Mouse (Mus musculus) cerebellum, adult (tissue): ENCODE measurements at regions not wholly inside any gene's neighbourhood (a gene's known extent, or its start where the extent isn't known, plus 50 kb on each side); places are given as distances from the start of the nearest gene placed in this dataset.

Experiments used
- ATAC-seq: cut with Nextera tagmentation; 2 replicates; pipeline ENCODE4 v1.9.2; 2017; ENCODE audit warnings: mild to moderate bottlenecking, moderate library complexity, mixed read lengths; ENCODE audit not compliant: insufficient number of reproducible peaks, low FRiP score, low TSS enrichment

DNA sequence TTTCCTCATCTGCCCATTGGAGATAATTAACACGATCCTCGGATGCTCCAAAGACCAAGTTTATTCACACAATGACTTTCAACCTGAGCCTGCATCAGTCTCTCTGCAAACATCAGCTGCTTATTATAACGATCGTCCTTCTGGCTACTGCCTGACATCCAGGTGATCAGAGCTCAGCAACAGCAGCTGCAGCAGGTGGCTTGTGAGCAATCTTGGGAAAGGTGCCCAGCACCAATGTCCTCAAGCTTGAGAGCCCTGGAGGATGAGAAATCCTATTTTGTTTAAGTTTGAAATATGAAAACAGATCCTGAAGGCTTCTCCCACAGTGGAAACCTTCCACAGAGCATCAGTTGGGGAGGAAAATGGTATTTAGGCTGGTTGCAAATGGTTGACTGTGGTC is 242.8 kb downstream of the Prdm2 start:
- ATAC-seq, result no peak

DNA sequence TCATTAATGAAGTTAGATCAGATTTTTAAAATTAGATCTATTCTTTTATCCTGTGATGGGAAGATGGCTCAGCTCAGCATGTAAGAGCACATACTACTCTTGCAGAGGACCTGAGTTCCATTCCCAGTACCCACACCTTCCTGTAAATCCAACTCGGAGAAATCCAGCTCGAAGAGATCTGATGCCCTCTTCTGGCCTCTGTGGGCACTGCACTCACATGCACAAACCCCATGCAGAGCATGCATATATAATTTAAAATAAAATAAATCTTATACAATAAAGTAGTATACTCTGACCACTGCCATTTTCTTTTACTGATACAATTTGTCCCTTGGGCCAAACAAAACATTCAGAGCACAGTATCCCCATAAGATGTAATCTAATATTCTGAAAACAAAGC is 245.2 kb downstream of the Prdm2 start:
- no peak for ATAC-seq

DNA sequence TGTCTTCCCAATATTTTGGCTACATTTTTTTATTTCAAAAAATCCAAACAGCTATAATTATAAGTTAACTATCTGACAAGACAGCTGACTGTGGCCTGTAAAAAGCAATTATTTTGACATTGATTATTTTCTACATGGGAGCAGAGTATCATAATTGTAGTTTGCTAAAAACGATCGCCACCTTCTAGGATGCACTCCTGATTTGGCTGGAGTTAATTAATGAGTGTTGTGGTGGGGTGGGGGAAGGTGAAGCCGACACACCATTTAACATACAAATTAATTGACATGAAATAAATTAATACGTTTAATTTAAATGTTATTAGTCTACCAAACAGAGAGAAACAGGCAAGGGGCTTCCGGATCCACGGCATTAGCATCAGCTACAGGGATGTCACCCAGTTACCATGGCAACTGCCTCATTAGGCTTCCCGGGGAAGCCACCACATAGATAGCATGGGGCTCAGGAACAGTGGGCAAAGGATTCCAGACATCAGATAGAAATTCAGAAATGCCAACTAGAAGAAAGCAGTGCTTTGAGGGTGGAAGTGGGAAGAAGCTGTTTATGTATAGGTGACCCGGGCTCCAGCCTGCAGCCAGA is 255.9 kb downstream of the Prdm2 start:
- ATAC-seq, result no peak

DNA sequence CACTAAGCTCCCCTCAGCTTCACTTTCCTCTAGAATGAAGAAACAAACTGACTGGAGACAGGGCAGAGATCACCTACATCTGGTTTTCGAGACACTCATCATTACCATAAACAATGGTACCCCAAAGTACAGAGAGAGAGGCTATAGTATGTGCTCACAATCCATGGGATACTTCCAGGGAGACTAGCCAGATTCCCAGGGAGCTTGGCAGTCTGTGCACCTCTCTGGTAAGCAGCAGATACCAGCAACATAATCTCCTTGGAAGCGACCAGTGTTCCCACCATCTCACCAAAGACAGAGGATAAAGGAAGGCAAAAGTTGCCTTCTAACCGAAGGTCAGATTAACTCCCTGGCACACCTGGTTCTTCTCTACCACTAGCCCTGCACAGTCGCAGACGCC is 256.4 kb downstream of the Prdm2 start:
- ATAC-seq, result no peak

DNA sequence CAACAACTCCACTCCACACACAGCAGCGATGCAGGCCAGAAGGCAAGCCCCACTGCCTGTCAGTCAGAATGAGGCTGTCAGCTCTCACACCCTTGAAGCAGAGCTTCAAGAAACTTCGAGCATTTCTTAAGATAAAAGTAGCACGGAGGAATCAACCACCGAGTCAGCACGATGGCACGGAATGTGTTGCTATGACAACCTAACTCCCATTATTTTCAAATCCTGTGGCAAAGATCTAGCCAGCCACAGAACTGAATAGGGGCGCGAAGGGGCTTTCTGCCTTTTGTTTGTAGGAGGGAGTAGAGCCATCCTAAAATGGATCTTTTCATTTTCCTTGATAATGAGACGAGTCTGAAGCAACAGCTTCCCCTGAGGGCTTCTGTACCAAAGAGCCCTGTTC is 259.1 kb downstream of the Prdm2 start:
- no peak for ATAC-seq

DNA sequence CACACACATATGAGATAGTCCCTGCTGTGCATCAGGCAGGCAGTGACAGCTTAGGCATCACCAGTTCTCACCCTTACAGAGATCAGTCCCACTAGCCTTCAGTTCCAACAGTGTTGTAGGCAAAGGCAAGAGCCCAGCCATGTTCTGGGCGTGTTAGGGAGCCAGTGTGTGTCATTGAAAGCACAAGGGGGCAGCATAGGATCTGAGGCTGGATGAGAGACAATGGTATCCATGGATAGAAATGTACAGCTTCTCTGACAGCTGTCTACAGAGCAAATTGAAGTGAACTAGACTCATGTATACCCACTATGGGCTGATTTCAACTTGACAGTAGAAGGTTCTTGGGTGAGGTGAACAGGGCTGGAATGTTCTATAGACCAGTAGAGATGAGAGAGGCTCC is 259.9 kb downstream of the Prdm2 start:
- no peak for ATAC-seq

- no peak for ATAC-seq
These were observed 265.1 kb downstream of the Prdm2 start for GRCm38 (mm10) chr4:142947673-142948072.

- no peak for ATAC-seq
These were observed 279.2 kb downstream of the Prdm2 start for GRCm38 (mm10) chr4:142933627-142934026.

- ATAC-seq, result no peak
These were observed 283.6 kb downstream of the Prdm2 start for GRCm38 (mm10) chr4:142929245-142929644.

DNA sequence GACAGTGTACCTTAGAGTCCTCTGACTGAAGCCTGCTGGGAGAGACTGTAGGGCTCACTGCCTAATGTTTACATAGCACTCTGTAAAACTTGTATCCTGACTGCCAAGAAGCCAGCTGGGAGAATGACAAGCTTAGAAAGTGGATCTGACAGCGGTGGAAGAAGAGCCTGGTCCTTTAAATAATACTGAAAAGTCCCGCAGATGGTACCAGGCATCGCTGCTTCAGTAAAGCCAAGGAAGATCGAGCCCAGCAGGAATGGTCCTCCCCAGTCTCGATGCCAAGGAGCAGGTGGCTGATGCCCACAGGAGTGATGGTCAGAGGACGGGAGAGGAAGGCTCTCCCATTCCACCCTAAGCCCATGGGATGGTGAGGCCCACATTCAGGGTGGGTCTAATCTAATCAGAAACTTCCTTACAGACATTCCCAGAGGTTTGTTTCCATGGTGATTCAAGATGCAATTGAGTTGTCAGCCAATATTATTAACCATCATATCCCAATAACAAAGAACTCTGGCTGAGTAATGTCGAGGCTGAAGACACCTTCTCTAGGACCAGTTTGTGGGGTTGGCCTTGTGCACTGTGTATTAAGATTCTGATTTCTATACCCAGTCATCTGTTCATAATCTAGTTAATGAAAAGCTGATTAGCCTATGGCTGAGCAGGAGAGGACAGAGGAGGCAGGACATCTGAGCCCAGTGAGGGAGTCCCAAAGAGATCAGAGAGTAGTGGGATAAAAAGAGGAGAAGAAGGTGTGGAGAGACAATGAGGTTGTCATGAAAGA is 285.3 kb downstream of the Prdm2 start:
- no peak for ATAC-seq

DNA sequence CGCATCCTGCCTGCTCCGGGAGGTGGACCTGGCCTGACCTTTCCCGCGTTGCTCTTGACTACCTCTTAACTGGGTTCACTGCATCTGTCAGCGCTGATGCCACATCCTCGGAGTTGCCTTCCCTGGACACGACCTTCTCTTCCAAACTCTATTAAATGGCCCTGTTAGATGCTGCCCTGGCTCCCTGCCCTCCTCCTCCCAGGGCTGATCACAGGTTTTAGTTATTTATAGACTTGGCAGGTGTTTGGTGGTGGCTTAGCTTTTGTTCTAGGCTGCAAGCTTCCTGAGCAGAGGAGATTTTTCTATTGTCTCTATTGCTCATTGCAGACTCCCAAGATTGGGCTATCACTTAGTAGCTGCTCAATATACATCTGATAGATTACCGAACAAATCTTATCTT is 287.7 kb downstream of the Prdm2 start:
- ATAC-seq, result peak; percentile 71

DNA sequence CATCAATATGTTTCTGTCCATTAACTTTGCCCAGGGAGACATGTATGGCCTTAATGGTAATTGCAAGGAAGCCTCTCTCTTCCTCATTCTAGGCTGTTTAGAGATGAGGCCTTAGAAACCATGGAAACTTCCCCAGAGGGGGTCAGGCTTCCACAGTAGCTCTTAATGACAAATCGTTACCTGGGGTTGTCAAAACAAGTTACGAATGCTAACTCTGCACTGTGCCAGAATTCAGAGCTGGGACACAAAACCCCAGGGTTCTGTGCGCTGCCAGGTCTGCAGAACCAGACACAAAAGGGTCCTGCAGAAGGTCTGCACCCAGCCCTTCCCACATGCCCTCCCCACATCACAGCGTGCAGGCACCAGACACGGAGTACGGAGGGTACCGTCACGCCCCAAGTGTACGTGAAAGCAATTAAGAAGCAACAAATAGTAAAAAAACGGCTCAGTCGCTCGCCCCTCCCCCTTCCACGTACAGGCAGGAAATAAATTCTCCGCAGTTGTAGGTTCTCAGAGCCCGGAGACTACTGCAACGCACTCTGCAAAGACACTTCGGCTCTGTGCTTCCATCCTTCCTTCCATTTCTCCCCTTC is 303.3 kb downstream of the Prdm2 start:
- no peak for ATAC-seq

DNA sequence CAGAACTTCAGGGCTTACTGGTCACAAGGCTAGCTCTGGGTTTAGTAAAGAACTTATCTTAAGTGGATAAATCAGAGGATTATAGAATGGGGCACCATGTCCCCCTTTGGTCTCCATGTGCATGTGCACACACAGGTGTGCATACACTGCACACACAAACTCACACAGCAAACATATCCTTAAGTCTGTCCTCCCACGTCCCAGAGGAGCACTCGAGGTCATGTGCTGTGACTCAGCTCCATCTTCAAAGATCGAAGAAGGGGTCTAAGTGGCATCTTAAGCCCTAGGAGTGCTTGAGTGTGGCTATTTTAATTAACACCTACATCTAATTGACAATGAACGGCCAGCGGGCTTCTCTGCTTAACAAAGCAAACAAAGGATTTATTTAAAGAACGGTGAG is 304.0 kb downstream of the Prdm2 start:
- no peak for ATAC-seq

DNA sequence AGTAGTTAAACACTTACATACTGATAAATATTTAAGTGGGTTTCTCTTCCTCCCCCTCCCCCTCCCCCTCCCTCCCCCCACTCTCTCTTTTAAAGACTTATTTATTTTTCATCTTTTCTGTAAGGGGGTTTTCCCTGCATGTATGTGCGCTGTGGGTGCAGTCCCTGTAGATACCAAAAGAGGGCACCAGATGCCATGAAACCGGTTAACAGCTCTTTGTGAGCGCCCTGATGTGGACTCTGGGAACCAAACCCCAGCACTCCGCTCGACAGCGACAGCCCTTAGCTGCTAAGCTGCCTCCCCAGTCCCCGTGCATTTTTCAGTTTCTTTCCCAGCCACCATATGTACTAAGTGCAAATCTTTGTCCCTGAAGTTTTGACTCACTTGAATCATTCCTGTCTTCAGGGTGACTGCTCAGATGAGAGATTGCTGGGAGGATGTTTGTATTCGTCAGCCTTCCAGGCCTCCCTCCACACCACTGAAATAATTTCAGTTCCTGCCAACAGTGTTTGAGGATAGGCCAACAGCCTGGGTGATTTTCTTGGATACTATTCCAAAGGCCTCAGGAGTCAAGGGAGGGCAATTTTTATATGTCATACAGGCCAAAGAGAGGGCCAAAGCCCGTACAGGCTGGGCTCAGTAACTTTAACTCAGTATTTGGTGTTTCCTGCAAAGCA is 309.3 kb downstream of the Prdm2 start:
- no peak for ATAC-seq

DNA sequence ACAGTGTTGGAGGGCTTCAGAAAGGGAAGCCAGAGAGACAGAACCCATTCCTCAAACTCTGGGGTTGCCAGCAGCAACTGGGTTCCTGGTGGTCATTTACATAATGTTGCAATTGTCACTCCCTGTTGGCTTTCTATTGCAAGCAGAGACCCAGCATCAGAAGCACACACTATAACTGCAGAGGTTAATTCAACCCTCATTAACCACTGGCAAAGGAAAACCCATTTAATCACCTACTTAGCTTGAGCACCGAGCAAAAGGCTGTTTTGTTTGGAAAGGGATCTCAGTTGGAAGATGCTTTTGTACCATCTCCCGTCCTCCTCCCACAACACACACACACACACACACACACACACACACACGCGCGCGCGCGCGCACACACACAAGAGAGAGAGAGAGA is 312.0 kb downstream of the Prdm2 start:
- ATAC-seq, result no peak

DNA sequence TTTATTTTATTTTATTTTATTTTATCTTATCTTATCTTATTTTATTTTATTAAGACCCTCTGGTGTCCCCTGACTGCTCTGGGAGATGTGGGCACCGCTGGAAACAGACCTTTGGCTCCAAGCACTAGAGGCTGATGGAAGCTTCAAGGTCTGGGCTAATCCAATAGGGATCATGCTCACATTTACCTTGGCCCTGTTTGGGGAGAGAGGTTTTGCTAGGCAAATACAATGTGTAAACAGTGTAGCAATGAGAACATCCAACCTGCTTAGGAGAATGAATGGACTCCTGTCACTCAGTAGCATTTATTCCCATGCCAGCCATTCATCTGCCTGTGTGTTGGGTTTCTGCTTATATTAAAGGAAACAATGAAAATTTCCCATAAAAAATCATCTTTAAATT is 313.8 kb downstream of the Prdm2 start:
- ATAC-seq, result no peak

GRCm38 (mm10) chr4:142890711-142891110 is 322.1 kb downstream of the Prdm2 start:
- no peak for ATAC-seq

DNA sequence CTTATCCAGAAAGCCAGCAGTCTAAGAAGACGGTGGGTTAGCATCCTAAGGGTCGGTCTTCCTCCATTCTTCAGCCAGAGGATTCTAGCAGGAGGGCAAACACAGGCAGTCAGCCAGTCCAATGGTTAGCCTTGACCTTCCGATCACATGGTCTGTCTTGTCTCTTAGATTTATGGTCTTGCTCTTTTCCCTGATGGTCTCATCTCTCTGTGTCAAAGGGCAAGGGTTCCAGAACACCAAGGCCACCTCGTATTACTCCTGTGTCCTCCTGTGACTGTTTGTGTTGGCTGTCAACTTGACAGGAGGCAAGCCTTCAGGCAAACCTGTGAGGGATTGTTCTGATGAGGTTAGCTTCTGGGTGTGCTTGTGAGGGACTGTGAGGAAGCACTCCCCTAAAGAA is 323.9 kb downstream of the Prdm2 start:
- no peak for ATAC-seq

DNA sequence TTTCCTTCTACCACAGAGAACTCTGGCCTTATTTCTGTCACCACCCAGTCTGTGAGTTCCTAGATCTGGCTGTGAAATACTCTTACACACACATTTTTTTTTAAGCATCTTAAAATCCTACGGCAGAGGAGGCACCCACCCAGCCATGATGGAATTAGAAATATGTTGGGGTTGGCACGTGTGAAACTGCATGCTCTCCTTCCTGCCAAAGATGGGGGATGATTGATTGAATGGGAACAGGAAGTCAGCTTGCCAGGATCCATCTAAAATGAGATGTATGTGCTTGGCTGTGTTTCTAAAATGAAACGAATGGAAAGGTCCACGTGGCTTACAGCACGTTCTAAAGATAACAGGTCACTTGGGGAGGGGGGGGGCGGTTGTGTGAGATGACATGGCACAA is 324.9 kb downstream of the Prdm2 start:
- no peak for ATAC-seq

DNA sequence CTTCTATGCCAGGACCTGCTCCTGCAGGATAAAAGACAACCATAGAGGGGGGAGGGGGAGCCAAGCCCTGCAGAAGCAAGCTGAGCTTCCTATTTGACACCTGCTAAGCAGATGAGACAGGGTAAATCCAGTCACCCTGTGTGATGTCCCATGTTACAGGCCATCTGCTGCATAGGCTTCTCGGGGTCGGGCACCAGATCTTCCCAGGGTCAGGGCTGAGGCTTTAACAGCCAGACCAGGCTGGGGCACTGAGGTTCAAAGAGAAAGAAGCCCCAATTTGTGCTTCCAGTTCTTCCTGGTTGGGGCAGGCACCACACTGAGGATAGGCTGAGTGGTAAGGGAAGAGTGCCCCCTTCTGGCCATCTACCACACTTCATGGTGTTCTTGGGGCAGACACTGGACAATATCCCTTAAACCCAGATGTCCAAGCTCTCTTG is 332.5 kb downstream of the Prdm2 start:
- ATAC-seq, result peak; percentile 59; the same call in 1 of the 2 replicates

- ATAC-seq, result peak; percentile 81
These were observed 336.6 kb downstream of the Prdm2 start for GRCm38 (mm10) chr4:142876151-142876550.
